Mouse (Mus musculus) CD8-positive naive resting alpha-beta T cell, adult 57 days (primary cell): ENCODE measurements around the gene Utp11. TPM values are rescaled to one million over a fixed set of nuclear protein-coding genes. Genes with fewer than 3 reads are reported as not detected.

Experiments used
- total RNA-seq: library from RNA; stranded (reverse); gene quantifications from one replicate; pipeline ENCODE4 v1.2.4, GENCODE M21; 2023

Utp11 gene
- total RNA-seq, result 24.6 TPM

DNA sequence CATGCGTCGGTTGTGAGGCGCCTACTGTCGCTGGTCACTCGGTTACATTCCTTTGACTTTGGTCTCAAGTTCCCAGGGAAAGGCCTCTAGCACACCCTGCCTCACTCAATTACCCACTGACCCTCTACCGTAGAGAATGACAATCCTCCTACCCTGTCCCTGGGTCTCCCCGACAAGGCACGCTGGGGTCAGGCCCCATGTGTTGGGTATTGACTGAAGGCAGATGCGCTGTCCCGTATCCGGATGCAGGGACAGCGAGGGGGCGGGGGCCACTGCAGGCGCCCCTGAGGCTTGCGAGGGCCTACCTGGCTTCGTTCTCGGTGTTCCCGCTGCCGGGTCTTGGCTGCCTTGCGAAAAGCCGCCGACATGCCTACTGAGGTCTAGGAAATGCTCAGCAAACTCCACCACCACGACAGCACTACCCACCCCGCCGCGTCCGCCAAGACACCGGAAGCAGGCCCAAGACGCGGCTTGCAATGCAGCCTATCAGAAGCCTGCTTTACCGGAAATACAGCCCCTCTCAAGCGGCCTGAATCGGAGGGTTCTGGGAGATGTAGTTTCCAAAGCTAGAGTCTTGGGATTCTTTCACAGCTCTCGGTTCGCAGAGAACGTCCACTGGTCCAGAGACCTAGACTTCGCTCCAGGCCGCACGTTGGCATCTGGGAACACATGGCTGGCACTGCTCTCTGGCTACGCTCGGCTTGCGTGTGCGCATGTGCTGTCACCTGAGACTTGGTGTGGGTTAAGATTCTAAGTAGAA lies at the start of gene Utp11:
Utp11 (minus strand) TSS at position 466 of the 760 bp plus-strand sequence.

DNA sequence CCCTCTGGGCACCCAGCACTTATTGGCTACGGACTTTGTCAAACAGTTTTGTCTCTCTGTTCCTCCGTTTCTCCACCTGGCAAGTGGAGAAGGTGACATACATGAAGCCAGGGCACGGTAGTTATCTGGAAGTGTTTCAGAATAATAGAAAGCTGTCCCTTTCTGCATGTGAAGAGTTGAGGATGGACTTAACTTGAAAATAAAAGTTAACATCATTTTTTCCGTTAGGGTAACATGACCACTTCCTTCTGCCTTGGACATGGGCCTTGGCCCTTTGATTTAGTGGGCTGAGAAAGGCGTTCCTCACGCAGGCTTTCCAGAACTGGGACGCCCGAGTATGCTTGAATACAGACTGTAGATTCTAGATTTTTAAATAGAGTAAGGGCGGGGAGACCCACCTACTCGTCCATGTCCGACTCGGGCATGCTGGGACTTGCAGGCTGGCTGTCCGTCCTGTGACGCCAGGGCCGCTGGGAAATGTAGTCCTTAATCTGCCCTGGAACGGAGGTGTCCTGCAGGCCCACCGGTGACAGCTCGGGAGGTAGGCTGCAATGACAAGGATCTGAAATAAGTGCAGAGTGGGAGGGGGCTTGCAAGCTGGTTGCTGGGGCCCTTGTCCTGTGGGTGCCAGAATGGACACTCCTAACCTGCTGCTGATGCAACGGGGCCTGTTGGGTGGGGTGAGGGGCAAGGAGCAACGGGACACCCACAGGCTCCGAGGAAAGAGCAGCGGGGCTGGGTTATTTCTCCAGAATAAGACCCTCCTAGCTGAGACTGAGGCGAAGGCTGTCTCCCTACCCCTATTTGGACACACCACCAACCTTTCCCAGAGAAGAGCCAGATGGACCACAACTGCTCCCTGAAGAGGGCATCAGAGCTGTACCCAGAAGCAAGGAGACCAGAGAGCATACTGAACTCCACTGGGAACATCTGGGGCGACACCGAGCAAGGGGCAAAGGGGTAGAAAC lies 48.3 kb upstream of the Utp11 start, which contains the start of gene Inpp5b:
Inpp5b (plus strand) TSS at position 475 of the 968 bp plus-strand sequence.

DNA sequence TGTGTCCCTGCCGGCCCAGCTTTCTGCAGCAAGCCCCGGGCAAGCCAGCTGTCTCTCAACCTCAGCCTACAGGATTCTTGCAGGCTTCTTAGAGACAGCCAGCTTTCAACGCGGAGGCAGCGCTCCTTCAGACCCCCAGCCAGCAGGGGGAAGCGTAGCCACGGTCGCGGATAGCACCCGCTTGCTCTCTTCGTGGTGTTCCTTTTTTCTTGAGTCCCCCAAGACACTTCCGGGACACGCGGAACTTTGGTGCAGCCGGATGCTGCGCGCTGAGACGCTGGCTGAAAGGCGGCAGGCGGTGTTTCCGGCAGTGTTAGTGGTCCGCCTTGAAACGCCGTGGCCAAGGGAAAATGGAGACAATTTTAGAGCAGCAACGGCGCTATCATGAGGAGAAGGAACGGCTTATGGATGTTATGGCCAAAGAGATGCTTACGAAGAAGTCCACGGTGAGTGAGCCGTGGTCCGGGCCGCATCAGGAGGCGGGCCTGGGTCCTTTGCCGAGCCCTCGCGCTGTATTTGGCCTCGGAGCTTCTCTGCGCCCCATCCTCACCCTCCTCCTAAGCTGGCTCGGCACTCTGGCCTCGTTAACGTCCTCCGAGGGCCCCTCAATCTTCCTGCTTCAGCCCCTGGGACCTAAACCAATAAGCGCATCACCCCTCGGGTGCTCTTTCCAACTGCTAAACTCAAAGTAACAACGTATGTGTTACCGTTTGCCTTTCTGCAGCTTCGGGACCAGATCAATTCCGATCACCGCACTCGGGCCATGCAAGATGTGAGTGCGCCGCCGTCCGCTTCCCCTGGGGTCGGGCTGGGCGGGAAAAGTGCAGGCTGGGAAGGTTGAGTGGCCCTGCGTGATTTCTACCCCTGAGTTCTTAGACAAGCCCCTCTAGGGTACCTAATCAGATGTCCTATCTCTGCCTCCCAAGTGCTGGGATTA lies 21.4 kb upstream of the Utp11 start, which contains the start of gene Sf3a3:
Sf3a3 (plus strand) TSS at position 232 of the 937 bp plus-strand sequence.

DNA sequence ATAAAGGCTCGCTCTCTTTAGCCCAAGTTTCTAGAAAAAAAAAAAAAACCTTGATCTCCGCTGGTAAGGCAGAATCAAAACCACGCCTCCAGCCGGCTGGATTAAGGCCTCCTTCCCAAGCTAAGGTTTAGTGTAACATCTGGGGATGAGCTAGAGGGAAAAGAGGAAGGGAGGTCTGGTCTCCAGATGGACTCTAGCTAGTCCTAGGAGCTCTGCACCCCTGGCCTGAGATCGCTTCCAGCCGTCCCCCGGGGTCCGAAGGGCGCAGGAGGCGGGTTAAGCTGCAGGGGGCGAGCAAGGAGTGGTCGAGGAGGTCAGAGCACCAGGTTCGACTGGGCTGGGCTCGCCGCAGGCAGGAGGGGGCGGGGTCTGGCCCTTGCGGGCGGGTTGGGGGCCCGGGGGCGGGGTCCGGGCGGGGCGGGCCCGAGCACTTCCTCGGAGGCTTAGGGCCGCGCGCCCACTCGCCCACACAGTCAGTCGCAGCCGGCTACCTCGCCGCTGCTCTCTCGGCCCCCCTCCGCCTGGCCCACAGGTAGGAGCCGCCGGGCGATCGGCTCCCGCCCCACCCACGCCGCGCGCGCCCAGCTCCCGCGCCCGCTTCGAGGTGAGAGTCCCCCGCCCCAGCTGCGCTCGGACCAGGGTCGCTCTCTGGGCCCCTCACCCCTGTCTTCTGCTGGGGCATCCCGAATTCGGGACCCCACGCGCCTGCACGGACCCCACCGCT lies 7.0 kb upstream of the Utp11 start, which contains the start of gene Fhl3:
Fhl3 (plus strand) TSS at position 454 of the 724 bp plus-strand sequence.

DNA sequence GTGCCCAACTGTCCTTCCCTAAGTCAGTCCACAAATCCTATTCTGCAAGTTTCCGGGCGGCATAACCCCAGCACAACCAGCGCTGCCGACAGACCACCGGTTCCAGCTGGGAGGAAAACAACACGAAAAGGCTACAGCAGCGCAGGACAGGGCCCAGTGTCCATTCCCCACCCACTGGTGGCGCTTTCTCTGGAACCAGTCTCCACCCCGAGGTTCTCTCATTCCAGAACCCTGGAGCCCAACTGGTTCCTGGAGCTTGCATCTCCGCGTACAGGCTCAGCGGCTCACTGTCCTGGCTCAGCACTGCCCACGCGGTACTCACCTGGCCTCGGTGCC lies 36.9 kb downstream of the Utp11 start, which contains the start of gene Pou3f1:
Pou3f1 (plus strand) TSS at position 290 of the 336 bp plus-strand sequence.

Other genes starting within 250 kb of the Utp11 start
- gene 3100002H09Rik, start 82.8 kb downstream of the Utp11 start, total RNA-seq, result not detected
- gene Pou3f1, start 36.8 kb downstream of the Utp11 start, total RNA-seq, result 0.12 TPM
- gene Fhl3, start 7.1 kb upstream of the Utp11 start, total RNA-seq, result 18.9 TPM
- 61.0 TPM for gene Sf3a3, start 21.2 kb upstream of the Utp11 start, total RNA-seq
- 96.9 TPM for gene Inpp5b, start 48.2 kb upstream of the Utp11 start, total RNA-seq
- gene Mtf1, start 108.5 kb upstream of the Utp11 start, total RNA-seq, result 28.6 TPM
- 90.7 TPM for gene Yrdc, start 157.1 kb upstream of the Utp11 start, total RNA-seq
- 16.3 TPM for gene 1110065P20Rik, start 157.6 kb upstream of the Utp11 start, total RNA-seq
- gene Maneal, start 168.6 kb upstream of the Utp11 start, total RNA-seq, result 5.1 TPM
- gene Epha10, start 187.3 kb upstream of the Utp11 start, total RNA-seq, result not detected
- 23.6 TPM for gene 9930104L06Rik, start 243.4 kb upstream of the Utp11 start, total RNA-seq
- 4.0 TPM for gene Cdca8, start 245.7 kb upstream of the Utp11 start, total RNA-seq